In the genomic region with DNA sequence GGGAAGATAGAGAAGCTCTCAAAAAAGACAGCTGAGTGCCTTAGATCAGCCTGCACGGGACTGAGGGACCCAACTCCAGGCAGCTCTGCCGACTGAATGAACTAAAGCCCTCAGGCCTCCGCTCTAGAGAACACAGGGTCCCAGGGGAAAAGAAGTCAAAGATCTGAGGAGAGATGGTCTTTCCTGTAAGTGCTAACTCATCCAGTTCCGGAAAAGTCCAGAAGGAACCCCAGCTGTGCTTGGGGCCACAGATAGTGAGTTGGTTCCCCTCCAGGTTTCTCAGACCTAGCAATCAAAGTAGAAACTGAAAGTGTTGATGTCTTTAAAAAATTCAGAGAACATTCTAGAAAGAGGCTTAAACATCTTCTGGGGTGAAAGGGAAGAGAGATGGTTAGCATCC, we compare ENCODE assay signal across 35 mouse cellular contexts.
"Had no signal": no experiment of that assay in that cellular context is flagged by ENCODE, and none has a peak within 500 bp of the region (broad histone marks: within the 10 kb centered on the region; RNA-seq: fewer than 3 reads in every experiment).

No protein-coding gene starts in this region.

- H3K9ac ChIP-seq: heart, embryonic 12.5 days; heart, embryonic 13.5 days; heart, embryonic 15.5 days; hindbrain, embryonic 12.5 days; hindbrain, embryonic 13.5 days; hindbrain, embryonic 14.5 days; hindbrain, embryonic 15.5 days; intestine, embryonic 15.5 days; kidney, embryonic 15.5 days had no signal

- ATAC-seq: hindbrain, embryonic 16.5 days; hindbrain, postnatal 0 days; inflammation-experienced regulatory T-cells, adult 6 months; intestine, embryonic 15.5 days; intestine, embryonic 16.5 days; intestine, postnatal 0 days had no signal

- DNase-seq: heart, postnatal 10 days; heart, postnatal 14 days; heart, postnatal 36 days; heart, postnatal 4 days; kidney, adult 11 months; kidney, adult 18-20 months; kidney, adult 2 months; kidney, adult 8-10 months; kidney, adult 9 months; kidney, postnatal 10 days; kidney, postnatal 14 days; kidney, postnatal 25 days; kidney, postnatal 36 days; kidney, postnatal 4 days; layer of hippocampus, adult 9-11 months; layer of hippocampus, postnatal 36 days had no signal

- H3K27ac ChIP-seq: heart, embryonic 10.5 days; heart, embryonic 13.5 days; heart, embryonic 15.5 days; hindbrain, embryonic 10.5 days; hindbrain, embryonic 12.5 days; hindbrain, embryonic 13.5 days; hindbrain, embryonic 14.5 days; hindbrain, embryonic 15.5 days; hindbrain, postnatal 0 days; intestine, embryonic 15.5 days; kidney, embryonic 15.5 days; kidney, postnatal 0 days; layer of hippocampus, adult 2 months had no signal

- H3K36me3 ChIP-seq: heart, embryonic 10.5 days; heart, embryonic 12.5 days; heart, embryonic 13.5 days; heart, embryonic 15.5 days; hindbrain, embryonic 10.5 days; hindbrain, embryonic 12.5 days; hindbrain, embryonic 13.5 days; hindbrain, embryonic 15.5 days; intestine, embryonic 15.5 days; kidney, embryonic 15.5 days had no signal

- H3K27me3 ChIP-seq: intestine, embryonic 15.5 days had no signal

- H3K4me3 ChIP-seq: heart, embryonic 10.5 days; heart, embryonic 12.5 days; heart, embryonic 13.5 days; heart, embryonic 15.5 days; hindbrain, embryonic 10.5 days; hindbrain, embryonic 12.5 days; hindbrain, embryonic 13.5 days; hindbrain, embryonic 15.5 days; intestine, embryonic 15.5 days; kidney, embryonic 15.5 days; layer of hippocampus, adult 2 months had no signal

- H3K4me1 ChIP-seq: kidney, embryonic 15.5 days had no signal

- H3K4me2 ChIP-seq: heart, embryonic 11.5 days; heart, embryonic 12.5 days; heart, embryonic 13.5 days; heart, embryonic 15.5 days; hindbrain, embryonic 12.5 days; hindbrain, embryonic 13.5 days; hindbrain, embryonic 14.5 days; hindbrain, embryonic 15.5 days; intestine, embryonic 15.5 days; kidney, embryonic 15.5 days had no signal

- H3K9me3 ChIP-seq: heart, embryonic 10.5 days; heart, embryonic 12.5 days; heart, embryonic 13.5 days; heart, embryonic 15.5 days; hindbrain, embryonic 10.5 days; hindbrain, embryonic 12.5 days; hindbrain, embryonic 13.5 days; hindbrain, embryonic 15.5 days; intestine, embryonic 15.5 days; kidney, embryonic 15.5 days had no signal
